1 mouse cellular context compared by ENCODE assay signal in genomic region chr6:143092856-143093255, GRCm38 (mm10).
TF ChIP-seq lines count a peak whose summit lies in the region.

No protein-coding gene starts in this region.

TF ChIP-seq in MEL, 35 proteins besides CTCF, POLR2A, EP300 and RAD21:
- TF ChIP-seq POLR2AphosphoS5 (IDR thresholded peaks at IDR 0.05; ENCODE audit: borderline replicate concordance, low read depth, low read length) (no peak), MAFK (IDR thresholded peaks at IDR 0.05; ENCODE audit: borderline replicate concordance, low read depth, low read length) (no peak), MXI1 (IDR thresholded peaks at IDR 0.05; ENCODE audit: low read depth, low read length) (no peak), BHLHE40 (IDR thresholded peaks at IDR 0.05; ENCODE audit: borderline replicate concordance, low read depth, low read length) (no peak), MAZ (IDR thresholded peaks at IDR 0.05; ENCODE audit: low read depth, low read length) (no peak), USF2 (IDR thresholded peaks at IDR 0.05; ENCODE audit: borderline replicate concordance in 1 of 2, insufficient read depth in 1 of 2, low read depth in 1 of 2, low read length in 2 of 2) (no peak), USF1 (IDR thresholded peaks at IDR 0.05; ENCODE audit: low read depth, low read length) (no peak), ZMIZ1 (IDR thresholded peaks at IDR 0.05; ENCODE audit: low read depth, low read length) (no peak), KAT2A (conservative IDR thresholded peaks at IDR 0.05; ENCODE audit: low read depth, low read length) (no peak), RCOR1 (IDR thresholded peaks at IDR 0.05; ENCODE audit: low read depth, low read length) (peak; percentile 69; the same call in 1 of the 2 replicates), ZC3H11A (IDR thresholded peaks at IDR 0.05; ENCODE audit: low read depth, low read length) (no peak), TBP (IDR thresholded peaks at IDR 0.05; ENCODE audit: low read depth, low read length) (no peak), E2F4 (IDR thresholded peaks at IDR 0.05; ENCODE audit: borderline replicate concordance, low read depth, low read length) (no peak), ELF1 (IDR thresholded peaks at IDR 0.05; ENCODE audit: low read depth, low read length) (no peak), NELFE (IDR thresholded peaks at IDR 0.05; ENCODE audit: low read depth, low read length) (no peak), GATA1 (IDR thresholded peaks at IDR 0.05; ENCODE audit: low read depth, low read length) (peak; percentile 58), TCF12 (IDR thresholded peaks at IDR 0.05; ENCODE audit: low read depth, low read length) (peak; percentile 47), HCFC1 (IDR thresholded peaks at IDR 0.05; ENCODE audit: low read depth, low read length) (no peak), CHD1 (IDR thresholded peaks at IDR 0.05; ENCODE audit: low read depth, low read length) (no peak), ZNF384 (IDR thresholded peaks at IDR 0.05; ENCODE audit: low read depth, low read length) (no peak), ETS1 (IDR thresholded peaks at IDR 0.05; ENCODE audit: low read depth, low read length) (no peak), SMC3 (IDR thresholded peaks at IDR 0.05; ENCODE audit: low read depth, low read length) (no peak)
